In genomic region chr11:54562761-54563160, GRCm38 (mm10) we compare ENCODE assay signal across 8 mouse cellular contexts. TPM values are rescaled to one million over a fixed set of nuclear protein-coding genes. Genes with fewer than 3 reads are reported as not detected.
DNase-seq lines count a peak whose midpoint lies in the region; ATAC-seq and TF ChIP-seq lines count a peak whose summit lies in the region.
"Had no signal": no experiment of that assay in that cellular context is flagged by ENCODE, and none has a peak within 500 bp of the region (broad histone marks: within the 10 kb centered on the region; RNA-seq: fewer than 3 reads in every experiment).

No protein-coding gene starts in this region.

- H3K9me3 ChIP-seq in intestine, postnatal 0 days (ENCODE audit: control insufficient read depth) = no peaks in the 10 kb centered on the region
- H3K9me3 ChIP-seq in intestine, embryonic 15.5 days = no peaks in the 10 kb centered on the region
- H3K9me3 ChIP-seq: liver, embryonic 13.5 days had no signal

- H3K27me3 ChIP-seq in intestine, postnatal 0 days (replicated peaks; ENCODE audit: control insufficient read depth, insufficient read depth, low read length) = no peaks in the 10 kb centered on the region
- H3K27me3 ChIP-seq in intestine, embryonic 15.5 days (replicated peaks) = no peaks in the 10 kb centered on the region
- H3K27me3 ChIP-seq: liver, embryonic 13.5 days had no signal

- no peak overlapping the region for H3K27ac ChIP-seq in intestine, postnatal 0 days (ENCODE audit: low read depth, low read length)
- H3K27ac ChIP-seq in intestine, embryonic 15.5 days = no peak overlapping the region
- H3K27ac ChIP-seq: liver, embryonic 13.5 days had no signal

- no peak for ATAC-seq in intestine, postnatal 0 days
- no peak for ATAC-seq in intestine, embryonic 15.5 days
- ATAC-seq in CD4-positive, CD25-positive, alpha-beta regulatory T cell, adult 4 months = peak; percentile 86
- peak; percentile 79 for ATAC-seq in granulocyte monocyte progenitor cell, adult 5-6 weeks (replicated peaks; ENCODE audit: poor library complexity, severe bottlenecking)

- TF ChIP-seq CTCF in intestine, postnatal 0 days (IDR thresholded peaks at IDR 0.05; ENCODE audit: low read depth) = peak; percentile 60

- no peaks in the 10 kb centered on the region; the same call in 1 of the 2 replicates for H3K36me3 ChIP-seq in intestine, postnatal 0 days (ENCODE audit: control insufficient read depth, insufficient read depth)
- no peaks in the 10 kb centered on the region for H3K36me3 ChIP-seq in intestine, embryonic 15.5 days
- H3K36me3 ChIP-seq: liver, embryonic 13.5 days had no signal

- WGBS in intestine, postnatal 0 days = 85% methylated on average over 5 of the region's 5 CpGs
- WGBS in intestine, embryonic 15.5 days = 91% methylated on average over 5 of the region's 5 CpGs

- no peak overlapping the region for H3K9ac ChIP-seq in intestine, postnatal 0 days (ENCODE audit: low read depth, low read length)
- H3K9ac ChIP-seq in intestine, embryonic 15.5 days = no peak overlapping the region
- H3K9ac ChIP-seq: liver, embryonic 13.5 days had no signal

- no peak overlapping the region for H3K4me3 ChIP-seq in intestine, postnatal 0 days (ENCODE audit: low read depth, low read length)
- no peak overlapping the region for H3K4me3 ChIP-seq in intestine, embryonic 15.5 days (replicated peaks)
- H3K4me3 ChIP-seq: liver, embryonic 13.5 days had no signal

- no peak overlapping the region for H3K4me2 ChIP-seq in intestine, postnatal 0 days (replicated peaks; ENCODE audit: low read depth)
- no peak overlapping the region for H3K4me2 ChIP-seq in intestine, embryonic 15.5 days (replicated peaks)
- H3K4me2 ChIP-seq: liver, embryonic 13.5 days had no signal

- no peaks in the 10 kb centered on the region for H3K4me1 ChIP-seq in intestine, postnatal 0 days (replicated peaks; ENCODE audit: control insufficient read depth, insufficient read depth, low read length)
- H3K4me1 ChIP-seq in intestine, embryonic 15.5 days (replicated peaks) = no peaks in the 10 kb centered on the region
- H3K4me1 ChIP-seq: liver, embryonic 13.5 days had no signal

- DNase-seq in A20 (ENCODE audit: low read depth, low spot score) = peak; percentile 35
- DNase-seq in right cerebral cortex, postnatal 4 days = peak; percentile 11
- DNase-seq in ovary, postnatal 14 days (ENCODE audit: low spot score) = no peak
- DNase-seq: liver, embryonic 13.5 days had no signal

RNA-seq across cellular contexts. Expression of gene Rapgef6, which starts 40.1 kb away (rescaled TPM):
- polyA plus RNA-seq in intestine, postnatal 0 days (2015; fragmentation: Nextera tagmentation; extraction: Ambion mirVana) = 13.5 and 15.9 TPM in 2 replicates
- polyA plus RNA-seq in intestine, embryonic 15.5 days (2015; fragmentation: Nextera tagmentation; extraction: Ambion mirVana) = 31.7 and 32.0 TPM in 2 replicates
- 100 to 1,000 TPM; 258 to 274 TPM for polyA plus RNA-seq in CD4-positive, CD25-positive, alpha-beta regulatory T cell, adult 4 months (2017; shearing (Covaris generic))
- total RNA-seq in granulocyte monocyte progenitor cell, adult 5-6 weeks (2014; fragmentation: Nextera tagmentation) = 34.8 and 48.0 TPM in 2 replicates
- 47.3 and 58.0 TPM in 2 replicates for total RNA-seq in granulocyte monocyte progenitor cell, adult 5-6 weeks (2017)

Comparison
In these comparisons a context has a peak if more than half of its experiments do, and no peak if none do; other contexts are left out.
1. ATAC-seq: peak in CD4-positive, CD25-positive, alpha-beta regulatory T cell, adult 4 months (single experiment) and granulocyte monocyte progenitor cell, adult 5-6 weeks (single experiment); none in intestine, postnatal 0 days (single experiment) and intestine, embryonic 15.5 days (single experiment).